Mouse (Mus musculus) stomach, postnatal 0 days (tissue): Measurements from ENCODE around the gene Ralgds.

Experiments
- CTCF ChIP-seq: IDR thresholded peaks from 2 replicates; pipeline ENCODE4 v1.5.1; 2016; ENCODE audit warnings: antibody characterized with exemption, low read depth, mild to moderate bottlenecking, moderate library complexity
- EP300 ChIP-seq: optimal IDR thresholded peaks from 2 replicates; pipeline ENCODE3; 2016; ENCODE audit warnings: antibody characterized with exemption

DNA sequence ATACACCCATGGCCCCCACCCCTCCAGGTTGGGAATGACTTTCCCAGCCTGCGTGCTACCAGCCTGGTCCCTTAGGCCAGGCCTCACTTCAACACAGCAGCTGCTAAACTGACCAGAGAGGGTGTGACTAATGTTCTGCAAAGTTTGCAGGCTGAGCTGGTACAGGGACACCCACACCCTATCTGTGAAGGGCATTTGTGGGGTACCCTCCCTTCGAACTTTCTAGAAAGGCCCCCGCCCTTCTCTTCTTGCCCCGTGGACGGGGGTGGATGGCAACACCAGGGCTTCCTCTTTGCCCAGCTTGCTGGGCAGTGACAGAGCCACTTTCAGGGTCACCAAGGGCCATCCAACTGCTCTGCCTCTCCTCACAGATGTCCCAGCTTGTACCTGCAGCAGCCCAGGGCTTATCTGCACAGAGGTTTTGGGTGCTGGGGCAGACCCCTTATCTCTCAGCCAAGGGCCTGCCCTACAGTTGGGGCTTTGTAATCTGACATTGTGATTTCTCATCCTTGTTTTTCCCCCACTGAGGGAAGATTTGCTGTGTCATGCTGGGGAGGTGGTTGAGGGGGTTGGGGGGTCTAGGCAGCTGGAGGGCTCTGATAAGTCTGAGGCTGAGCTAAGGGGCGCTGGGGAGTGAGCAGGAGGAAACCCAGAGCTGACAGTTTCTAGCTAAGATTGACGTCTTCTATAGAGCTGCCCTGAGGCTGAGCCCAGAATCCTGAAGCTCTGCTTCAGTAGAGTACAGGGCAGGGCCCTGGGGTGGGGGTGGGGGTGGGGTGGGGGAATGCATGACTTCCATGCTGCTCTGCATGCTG is 85.0 kb downstream of the Ralgds start:
- TF ChIP-seq CTCF (no peak), EP300 (no peak)
